Mouse (Mus musculus) heart, postnatal 14 days (tissue): ENCODE measurements around the gene Gtsf2. TPM values are rescaled to one million over a fixed set of nuclear protein-coding genes. Genes with fewer than 3 reads are reported as not detected.

ENCODE experiments used
- DNase-seq, 2 experiments: peaks; one replicate each; pipeline ENCODE4 v3.0.0; 2021 to 2022
- intact Hi-C: fragments of 180-260 bp; cut with DNase I; formaldehyde crosslinking; loops from one replicate; pipeline ENCODE4 v1.15.1; 2025
- total RNA-seq, 2 experiments: library from RNA; stranded (reverse); gene quantifications; 2 replicates each; pipeline ENCODE4 v1.2.3; 2021

Gene Gtsf2
- total RNA-seq, 2 experiments from 2014 or later = not detected

GRCm38 (mm10) chr15:103401361-103401760, 46.9 kb downstream of the Gtsf2 start:
- DNase-seq = no peak
- intact Hi-C loops = no loop called here

GRCm38 (mm10) chr15:103393577-103393976, 54.7 kb downstream of the Gtsf2 start:
- no peak for DNase-seq
- intact Hi-C loops = no loop called here

Other genes starting within 250 kb of the Gtsf2 start
- 10 to 100 TPM; 54.6 to 65.4 TPM for gene Cbx5, start 208.7 kb downstream of the Gtsf2 start, total RNA-seq
- gene Hnrnpa1, start 208.0 kb downstream of the Gtsf2 start, total RNA-seq = 100 to 1,000 TPM; 174 to 180 TPM
- under 1 TPM; 0.60 to 0.83 TPM for gene Nfe2, start 190.1 kb downstream of the Gtsf2 start, total RNA-seq
- gene Copz1, start 175.8 kb downstream of the Gtsf2 start, total RNA-seq = 10 to 100 TPM; 58.9 to 63.6 TPM
- not detected for gene Gpr84, start 137.9 kb downstream of the Gtsf2 start, total RNA-seq
- 10 to 100 TPM; 16.6 to 18.4 TPM for gene Zfp385a, start 108.4 kb downstream of the Gtsf2 start, total RNA-seq
- 10 to 100 TPM; 61.1 to 70.4 TPM for gene Itga5, start 81.7 kb downstream of the Gtsf2 start, total RNA-seq
- under 1 TPM in 1 of 2 experiments, not detected in 1; 0.34 TPM for gene Gtsf1, start 18.0 kb downstream of the Gtsf2 start, total RNA-seq
- 1 to 10 TPM; 4.4 to 6.7 TPM for gene Nckap1l, start 5.3 kb upstream of the Gtsf2 start, total RNA-seq
- 1 to 10 TPM; 2.0 TPM for gene Pde1b, start 54.6 kb upstream of the Gtsf2 start, total RNA-seq
- 10 to 100 TPM in 1 of 2 experiments, 1 to 10 TPM in 1; 9.6 to 10.8 TPM for gene Ppp1r1a, start 89.5 kb upstream of the Gtsf2 start, total RNA-seq
- gene Glycam1, start 116.6 kb upstream of the Gtsf2 start, total RNA-seq = not detected